Mouse (Mus musculus) naive thymus-derived CD4-positive, alpha-beta T cell, adult 2 months (primary cell): ENCODE measurements around the gene Kti12.

ENCODE experiments used
- DNase-seq: peaks from one replicate; pipeline ENCODE4 v3.0.0-alpha.2; 2011; ENCODE audit warnings: low read depth

The Kti12 gene

DNA sequence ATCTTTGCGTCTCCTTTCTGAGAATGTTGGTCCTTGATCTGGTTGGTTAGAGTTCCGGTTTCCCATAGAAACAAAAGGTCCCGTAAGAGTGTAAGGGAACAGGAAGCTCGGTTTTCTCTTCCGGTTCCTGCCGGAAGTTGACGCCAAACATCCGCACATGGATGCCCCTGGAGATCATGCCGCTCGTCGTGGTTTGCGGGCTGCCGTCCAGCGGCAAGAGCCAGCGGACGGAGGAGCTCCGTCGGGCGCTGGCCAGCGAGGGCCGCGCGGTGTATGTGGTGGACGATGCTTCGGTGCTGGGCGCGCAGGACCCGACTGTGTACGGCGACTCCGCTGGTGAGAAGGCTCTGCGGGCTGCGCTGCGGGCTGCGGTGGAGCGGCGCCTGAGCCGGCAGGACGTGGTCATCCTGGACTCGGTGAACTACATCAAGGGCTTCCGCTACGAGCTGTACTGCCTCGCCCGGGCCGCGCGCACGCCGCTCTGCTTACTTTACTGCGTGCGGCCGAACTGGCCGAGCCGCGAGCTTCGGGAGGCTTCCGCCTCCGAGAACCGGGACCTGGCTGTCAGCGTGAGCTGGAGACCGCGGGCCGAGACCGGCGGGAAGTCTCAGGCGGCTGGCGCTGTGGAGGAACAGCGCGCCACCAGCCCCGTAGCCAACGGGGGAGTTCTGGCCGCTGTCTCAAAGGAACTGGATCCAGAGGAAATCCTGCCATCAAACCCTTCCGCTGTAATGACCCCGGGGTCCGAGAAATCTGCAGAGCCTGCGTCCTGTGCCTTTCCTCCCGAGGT, at the start of gene Kti12:
Kti12 (plus strand) TSS at position 71 of the 790 bp plus-strand sequence.
- DNase-seq = peak; percentile 83

DNA sequence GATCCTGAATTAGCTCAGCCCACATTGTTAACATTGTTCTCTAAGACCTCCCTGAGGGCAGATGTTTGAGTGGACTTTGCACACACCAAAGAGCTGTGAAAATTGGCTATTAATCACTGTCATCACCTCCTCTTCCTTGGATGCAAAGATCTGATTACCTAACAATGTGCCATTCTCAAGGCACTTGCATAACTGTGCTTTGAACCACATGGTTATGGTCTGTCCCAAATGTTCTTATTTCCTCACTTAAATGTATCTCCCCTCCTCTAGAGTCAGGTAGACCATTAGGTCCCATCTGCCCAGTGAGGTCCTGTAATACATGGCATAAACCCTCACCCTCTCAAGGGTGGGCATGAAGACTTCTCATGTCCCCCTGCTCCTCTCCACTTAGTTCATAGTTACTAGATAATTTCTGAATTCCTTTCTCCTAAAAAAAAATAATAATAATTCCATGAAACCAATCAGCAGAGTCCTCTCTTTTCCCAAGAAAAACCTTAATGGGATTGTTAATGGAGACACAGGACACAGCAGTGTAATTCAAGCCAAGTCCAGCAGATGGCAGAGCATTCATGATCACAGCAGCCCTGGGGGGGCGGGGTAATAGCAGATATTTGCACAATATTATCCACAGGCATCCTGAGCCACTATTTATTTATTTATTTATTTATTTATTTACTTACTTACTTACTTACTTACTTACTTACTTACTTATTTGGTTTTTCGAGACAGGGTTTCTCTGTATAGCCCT, 49.3 kb upstream of the Kti12 start:
- DNase-seq = peak; percentile 65

DNA sequence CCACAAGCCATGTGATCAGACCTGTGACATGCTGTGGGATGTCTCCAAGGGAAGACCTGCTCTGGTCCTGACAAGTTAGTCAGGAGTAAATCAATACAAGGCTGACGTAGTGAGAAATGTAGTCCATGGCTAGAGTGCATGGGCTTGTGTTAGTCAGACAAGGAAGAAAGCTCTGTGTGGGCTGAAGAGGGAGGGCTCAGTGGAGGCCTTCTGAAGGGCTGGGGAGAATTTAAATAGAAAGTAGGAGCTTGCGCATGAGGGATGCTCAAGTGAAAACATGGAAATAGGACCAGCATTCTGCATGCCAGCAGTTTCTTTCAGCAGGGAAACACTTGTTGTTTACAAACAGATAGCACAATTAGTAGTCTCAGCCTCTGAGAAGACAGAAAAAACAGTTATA, 44.0 kb upstream of the Kti12 start:
- DNase-seq = no peak

DNA sequence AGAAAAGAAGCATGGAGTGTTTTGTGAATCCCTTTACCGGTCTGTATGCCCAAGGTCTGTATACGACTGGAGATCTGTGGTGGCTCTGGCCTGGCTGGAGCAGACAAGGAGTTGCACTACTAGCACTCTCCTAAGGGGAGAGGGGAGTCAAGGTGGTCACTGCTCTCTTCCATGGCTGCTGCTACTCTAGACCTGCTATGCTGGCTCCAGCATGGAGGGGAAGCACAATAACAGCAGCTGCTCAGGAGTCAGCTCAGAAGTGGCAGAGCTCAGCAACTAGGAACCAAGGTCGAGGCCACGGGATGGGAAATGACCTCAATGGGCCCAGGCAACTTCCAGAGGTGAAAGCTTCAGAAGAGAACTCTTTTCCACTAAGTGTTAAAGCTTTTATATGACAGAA, 36.4 kb upstream of the Kti12 start:
- DNase-seq = no peak

DNA sequence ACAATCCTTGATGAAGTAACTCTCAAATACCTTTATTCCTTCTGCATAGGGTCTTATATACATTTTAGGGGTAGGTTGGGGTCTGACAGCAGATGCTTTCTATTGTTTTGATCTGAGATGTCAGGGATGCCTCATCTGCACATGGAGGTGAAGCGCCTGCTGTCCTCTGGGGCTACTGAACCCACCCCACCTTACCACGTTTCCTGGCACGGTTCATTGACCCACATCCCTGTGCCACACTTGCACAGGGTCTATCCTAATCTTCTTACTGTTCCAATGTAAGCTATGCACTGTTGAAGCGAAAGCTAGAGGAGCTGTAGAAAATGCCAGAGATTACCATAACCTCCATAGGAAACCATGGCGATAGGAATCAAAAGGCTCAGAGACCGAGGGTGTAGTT, 36.0 kb upstream of the Kti12 start:
- DNase-seq = no peak

DNA sequence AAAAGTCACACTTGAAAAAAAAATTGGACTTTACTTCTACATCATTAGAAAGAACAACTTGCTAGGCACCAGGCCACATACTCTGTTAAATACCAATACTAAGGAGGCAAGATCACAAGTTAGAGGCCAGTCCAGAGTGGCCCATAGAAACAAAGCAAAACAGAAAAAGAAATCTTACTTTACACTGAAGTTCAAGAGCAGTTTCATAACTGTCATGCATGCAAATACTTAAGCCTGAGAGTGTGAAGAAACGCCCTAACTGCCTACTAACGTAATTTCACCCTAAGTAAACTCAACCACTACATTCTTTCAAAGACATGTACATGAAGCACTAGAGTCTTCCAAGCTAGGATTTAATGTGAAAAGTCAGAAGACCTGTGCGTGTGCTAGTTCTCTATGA, 21.9 kb upstream of the Kti12 start:
- DNase-seq = no peak

DNA sequence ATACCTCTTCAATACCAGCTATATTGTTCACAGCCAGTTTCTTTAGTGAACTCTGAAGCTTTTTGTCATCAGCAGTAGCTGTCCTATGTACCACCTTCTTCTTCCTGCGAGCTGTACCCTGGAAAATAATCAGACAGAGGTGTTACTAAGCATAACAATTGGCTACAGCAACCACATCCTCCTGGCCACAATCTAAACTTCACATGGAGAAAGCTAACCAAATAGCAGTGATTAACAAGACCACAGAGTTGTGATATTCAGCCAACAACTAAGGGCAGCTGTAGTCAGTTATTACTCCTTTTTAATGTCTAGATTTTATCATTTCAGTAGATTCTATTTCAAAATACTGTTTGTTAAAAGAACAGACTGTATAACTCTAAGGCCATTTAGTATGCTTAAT, 21.5 kb upstream of the Kti12 start:
- DNase-seq = no peak

DNA sequence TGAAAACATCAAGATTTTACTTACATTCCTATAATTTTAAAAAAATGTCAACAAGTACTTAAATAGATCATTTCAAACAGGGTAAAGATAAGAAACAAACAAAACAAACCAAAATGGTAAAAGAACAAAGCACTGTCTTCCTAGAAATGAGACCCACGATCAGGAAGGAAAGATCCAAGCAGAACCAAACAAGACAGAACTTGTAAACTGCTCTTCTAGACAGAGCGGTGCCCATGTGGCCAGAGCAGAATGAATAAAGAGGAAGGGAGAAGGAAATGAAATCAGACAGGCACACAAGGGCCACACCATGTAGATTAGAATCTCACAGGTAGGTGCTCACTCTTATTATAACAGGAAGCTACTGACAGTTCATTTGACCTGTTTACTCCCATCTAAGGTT, 20.9 kb upstream of the Kti12 start:
- no peak for DNase-seq

DNA sequence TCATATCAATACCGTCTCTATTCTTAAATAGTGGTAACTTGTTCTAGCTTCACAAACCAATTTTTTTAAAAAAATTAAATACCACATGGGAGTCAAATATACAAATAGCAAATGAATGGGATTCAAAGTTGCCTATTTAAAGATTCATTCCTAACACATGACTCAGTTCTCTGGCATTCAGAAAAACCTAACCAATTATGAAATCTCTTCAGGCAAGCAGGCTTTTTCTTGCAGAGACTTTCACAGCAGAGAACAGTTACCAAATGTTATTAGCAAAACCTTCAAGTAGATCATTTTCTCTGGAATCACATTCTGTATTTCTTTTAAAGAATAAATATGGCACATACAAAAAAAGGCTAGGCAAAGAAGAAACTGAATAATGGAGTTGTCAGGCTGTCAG, 16.9 kb upstream of the Kti12 start:
- no peak for DNase-seq

DNA sequence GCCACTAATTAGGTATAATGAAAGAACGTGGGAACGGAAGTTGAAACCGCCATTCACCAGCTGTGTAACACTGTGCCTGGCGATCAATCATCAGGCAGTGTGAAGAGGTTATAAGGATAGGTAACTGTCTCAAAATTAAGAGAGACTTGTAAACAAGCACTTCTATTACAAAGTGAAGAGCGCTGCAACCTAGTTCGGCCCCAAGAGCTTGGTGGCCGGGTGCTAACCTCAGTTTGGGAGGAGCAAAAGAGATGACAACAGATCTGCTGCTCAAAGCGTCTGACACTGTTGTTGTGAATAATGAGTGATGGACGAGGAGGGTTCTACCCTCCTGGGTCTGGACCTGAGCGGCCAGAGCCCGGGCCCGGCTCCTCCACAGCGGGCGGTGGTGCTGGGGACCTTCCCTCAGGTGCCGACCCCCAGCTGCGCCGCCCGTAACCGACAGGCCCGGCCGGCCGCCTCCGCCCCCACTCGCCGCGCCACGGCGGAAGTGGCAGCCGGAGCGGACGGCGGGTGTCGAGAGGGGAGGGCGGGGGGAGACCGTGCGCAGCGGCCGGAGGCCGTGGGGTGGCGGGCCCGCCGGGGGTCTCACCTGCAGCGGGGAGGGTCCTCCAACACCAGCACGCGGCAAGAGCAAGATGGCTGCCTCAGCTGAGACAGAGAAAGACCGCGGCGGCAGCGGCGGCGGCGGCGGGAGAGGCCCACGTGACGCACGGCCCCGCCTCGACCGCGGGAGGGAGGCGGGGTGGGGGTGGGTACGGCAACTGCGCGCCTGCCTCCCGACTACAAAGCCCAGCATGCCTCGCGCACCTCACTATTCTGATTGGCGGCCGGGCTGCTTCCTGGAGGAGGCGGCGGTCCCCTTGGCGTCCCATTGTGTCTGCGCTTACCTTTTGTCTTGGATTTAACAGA, 14.4 kb upstream of the Kti12 start, which contains the start of gene Btf3l4:
Btf3l4 (minus strand) TSS at position 699 of the 912 bp plus-strand sequence.
- DNase-seq = peak; percentile 94

DNA sequence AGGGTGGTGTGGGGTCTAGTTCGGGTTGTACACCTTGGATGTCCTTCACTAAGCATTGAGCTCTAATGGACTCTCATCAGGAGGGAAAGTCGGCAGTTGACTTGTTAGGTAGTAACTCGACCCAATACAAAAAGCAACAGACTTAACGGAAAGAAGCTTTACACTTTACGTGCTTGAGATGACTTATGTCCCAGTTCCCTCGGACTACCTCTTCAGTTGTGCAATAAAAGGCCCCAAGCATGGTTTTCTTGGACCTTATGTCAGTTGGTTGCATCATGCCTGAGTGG, 13.8 kb upstream of the Kti12 start:
- no peak for DNase-seq

DNA sequence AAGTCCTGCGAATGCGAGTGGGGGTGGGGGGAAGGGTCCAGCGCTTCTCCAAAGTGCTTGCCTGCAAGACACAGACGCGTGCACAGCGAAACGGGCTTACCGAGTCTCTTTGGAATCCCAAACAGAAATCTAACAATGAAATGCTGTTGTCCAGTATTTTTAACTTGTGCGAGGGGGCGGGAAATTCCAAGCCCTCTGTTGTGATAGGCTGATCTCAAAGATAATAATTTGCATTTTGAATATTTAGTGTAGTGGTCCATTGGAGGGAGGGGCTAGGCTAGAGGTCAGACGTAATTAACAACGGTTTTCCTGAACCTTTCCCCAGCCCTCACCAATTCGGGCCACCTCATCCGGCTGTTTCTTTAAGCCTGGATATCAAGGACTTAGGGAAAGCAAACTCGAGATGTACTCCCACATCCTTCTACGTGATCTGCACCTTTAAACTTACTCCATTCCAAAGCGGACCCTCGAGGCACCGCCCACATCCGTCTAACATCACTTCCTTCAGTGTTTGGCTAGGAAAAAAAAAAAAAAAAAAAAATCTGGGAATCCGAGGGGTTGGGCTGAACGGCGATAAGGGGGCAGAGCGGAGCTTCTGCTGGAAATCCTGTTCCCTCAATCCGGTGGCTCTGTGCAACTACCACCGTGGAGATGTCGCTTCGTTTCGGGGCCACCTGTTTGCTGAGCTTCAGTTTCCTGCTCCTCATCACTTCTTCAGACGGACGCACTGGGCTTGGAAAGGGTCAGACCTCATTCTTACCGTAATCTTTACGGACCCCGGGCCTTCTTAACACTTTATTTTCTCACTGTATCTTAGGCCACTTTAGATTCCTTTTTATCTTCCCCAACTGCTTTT, 13.2 kb upstream of the Kti12 start, which contains the start of gene Txndc12:
Txndc12 (plus strand) TSS at position 487 of the 856 bp plus-strand sequence.
- DNase-seq = peak; percentile 76

DNA sequence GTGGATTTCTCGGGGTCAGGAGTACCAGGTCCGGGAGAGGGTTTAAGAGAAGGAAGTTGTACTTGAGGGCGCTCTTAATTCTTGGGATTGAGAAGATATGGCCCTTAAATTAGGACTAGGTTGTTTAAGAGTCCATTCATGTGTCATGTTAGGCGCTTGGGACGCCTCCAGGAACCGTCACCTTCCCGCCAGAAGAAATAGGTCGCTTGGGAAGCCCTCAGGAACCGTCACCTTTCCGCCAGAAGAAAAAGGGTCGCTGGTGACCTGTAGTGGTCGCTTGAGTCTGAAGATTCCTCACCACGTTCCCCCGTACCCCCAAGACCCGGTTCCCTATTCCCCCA, 12.6 kb upstream of the Kti12 start:
- DNase-seq = no peak

DNA sequence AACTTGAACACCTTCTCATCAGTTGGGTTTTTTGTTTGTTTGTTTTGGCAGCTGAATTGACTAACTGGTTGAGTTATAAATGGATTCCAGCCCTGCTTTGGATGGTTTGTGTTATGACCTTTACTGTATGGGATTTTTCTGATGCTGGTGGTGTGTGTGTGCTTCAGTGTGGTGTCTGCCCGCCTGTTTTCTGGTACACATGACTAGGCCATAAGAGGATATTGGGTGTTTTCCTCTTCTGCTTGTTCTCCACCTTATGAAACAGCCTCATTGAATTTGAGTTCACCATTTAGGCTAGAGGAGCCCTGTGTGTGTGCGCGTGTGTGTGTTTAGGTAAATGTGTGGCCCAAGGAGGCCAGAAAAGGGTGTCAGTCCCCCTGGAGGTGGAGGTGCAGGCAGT, 12.1 kb upstream of the Kti12 start:
- peak; percentile 13 for DNase-seq

DNA sequence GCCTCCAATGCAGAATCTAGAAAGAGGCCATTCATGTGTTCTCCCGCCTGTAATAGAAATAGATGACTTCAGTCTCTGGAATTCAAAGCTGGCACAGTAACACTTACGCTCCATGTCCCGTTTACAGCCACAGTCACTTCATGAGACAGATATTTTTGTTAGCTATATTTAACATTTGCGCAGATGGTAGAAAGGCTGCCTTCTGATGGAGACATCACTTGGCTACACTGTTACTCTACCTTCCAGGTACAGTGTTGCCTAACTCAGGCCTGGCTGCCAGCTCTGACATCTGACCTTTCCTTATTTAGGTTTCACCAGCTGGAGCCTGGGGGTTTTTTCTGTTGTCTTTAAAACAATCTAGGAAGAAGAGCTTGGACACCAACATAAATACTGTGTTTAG, 9.6 kb upstream of the Kti12 start:
- no peak for DNase-seq

DNA sequence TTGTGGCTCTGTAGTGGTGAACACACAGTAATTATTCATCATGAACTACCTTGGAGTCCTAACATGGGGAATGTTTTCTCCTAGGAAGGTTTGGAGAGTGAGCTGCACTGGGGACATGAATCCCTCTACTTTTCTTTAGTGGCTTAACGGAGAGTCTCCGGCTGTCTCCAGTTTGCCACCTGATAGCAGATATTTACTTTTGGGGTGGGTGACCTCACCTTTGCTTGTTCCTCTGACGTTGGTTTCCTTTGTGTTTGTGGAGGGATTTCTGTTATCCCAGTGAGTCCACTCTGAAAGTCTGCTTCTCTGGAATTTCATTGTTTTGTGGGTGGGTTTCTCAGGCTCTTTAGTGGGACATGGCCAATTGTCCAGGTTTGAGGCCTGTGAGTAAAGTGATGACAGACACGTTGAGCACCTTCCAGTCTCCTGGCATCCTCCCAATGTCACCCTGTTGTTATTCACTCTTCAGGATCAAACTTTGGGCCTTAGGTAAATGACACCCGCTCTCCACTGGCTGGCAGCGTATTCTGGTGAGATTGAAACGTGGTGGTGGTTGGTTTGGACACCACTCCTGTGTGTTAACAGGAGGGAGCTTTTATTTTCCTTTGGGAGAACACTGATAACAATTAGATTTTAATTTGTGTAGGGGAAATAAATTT, 5.5 kb upstream of the Kti12 start:
- DNase-seq = no peak

DNA sequence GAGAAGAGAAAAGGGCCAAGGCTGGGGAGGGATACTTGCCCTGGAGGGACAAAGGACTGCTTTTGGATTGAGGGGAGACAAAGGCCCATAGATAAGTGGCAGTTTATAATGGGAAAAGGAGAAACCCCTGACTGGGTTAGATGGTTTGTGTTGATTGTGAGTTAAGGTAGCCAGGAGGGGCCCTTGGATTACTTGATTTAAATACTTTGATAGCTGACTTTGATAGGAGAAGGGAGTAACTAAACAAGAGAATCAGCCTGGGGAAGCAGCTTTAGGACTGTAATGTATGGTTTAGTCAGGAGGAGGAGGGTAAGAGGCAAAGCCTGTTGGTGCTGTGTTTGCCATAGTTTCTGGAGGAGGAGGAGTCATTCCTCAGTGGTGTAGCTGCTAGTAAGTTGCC, 4.2 kb upstream of the Kti12 start:
- DNase-seq = no peak

DNA sequence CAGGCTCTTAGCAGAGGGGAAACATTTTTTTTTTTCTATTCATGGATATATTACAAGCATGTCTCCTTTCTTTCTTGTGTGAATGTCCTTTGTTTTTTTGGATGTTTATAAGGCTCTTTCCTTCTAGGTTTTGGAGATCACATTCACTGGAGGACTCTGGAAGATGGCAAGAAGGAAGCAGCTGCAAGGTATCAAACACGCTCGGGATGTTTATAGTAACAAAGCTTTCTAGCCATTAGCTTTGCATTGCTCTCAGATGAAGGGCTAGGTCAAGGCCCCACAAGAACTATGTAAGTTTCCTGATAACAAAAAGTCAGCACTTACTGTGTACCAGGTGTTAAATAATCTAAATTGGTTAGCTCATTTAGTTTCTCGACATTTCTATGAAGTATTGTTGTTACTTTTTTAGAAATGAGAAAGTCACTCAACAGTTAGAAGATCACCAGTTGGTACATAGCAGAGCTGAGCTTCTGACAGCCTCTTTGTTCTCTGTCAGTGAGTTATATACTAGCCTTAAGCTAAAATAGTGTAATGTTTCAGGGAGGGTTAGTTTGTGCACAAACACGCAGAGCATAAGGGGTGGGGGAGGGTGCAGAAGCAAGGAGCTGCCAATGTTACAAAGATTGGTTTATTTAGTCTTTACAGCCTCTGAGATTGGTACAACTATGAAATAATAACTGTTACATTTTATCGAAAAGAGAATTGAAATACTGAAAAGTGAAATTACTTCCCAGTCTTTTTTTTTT, 1.6 kb upstream of the Kti12 start:
- DNase-seq = no peak

DNA sequence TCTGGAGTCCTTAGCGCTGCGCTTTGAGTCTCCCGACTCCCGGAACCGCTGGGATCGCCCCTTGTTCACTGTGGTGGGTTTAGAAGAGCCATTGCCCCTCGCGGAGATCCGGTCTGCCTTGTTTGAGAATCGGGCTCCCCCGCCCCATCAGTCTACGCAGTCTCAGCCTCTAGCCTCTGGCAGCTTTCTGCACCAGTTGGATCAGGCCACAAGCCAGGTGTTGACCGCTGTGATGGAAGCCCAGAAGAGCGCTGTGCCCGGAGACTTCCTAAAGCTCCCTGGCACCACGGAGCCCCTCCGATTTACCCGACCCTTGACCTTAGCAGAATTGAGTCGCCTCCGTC, 892 bp downstream of the Kti12 start, which contains the start of gene A730015C16Rik:
A730015C16Rik (minus strand) TSS at position 115 of the 344 bp plus-strand sequence.
- no peak for DNase-seq

DNA sequence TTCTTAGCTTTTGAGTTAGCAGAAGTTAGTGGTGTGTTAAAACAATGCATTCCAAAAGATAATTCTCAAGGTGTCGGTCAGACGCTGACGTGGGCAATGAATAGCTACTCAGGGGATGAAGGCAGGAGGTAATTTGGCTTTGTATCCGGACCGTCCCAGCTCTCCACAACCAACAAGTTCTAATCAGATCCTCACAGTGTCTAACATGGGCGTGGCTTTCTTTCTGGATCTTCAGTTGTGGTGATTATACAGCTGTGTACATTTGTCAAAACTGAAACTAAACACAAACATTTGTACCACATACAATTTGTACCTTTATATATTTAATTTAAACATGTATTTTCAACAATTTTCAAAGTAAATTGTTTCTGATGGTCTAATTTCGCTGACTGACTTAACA, 19.2 kb downstream of the Kti12 start:
- DNase-seq = no peak
